Mouse (Mus musculus) stomach, postnatal 0 days (tissue): ENCODE measurements around the gene Zbp1. TPM values are rescaled to one million over a fixed set of nuclear protein-coding genes. Genes with fewer than 3 reads are reported as not detected.

ENCODE experiments used
- ATAC-seq: fragments of 200-750 bp; cut with Nextera tagmentation; 2 replicates; pipeline ENCODE4 v1.8.0; 2017; ENCODE audit not compliant: low FRiP score, low TSS enrichment
- DNase-seq: peaks from one replicate; pipeline ENCODE4 v3.0.0-alpha.2; 2016; ENCODE audit warnings: low spot score
- H3K27ac ChIP-seq: fragments of 300-500 bp; sonication (generic); replicated peaks from 2 replicates; pipeline ENCODE4 v1.5.1; 2014; ENCODE audit warnings: mild to moderate bottlenecking, control low read depth
- H3K27me3 ChIP-seq: fragments of 300-500 bp; sonication (generic); 2 replicates; pipeline ENCODE4 v1.6.1; 2014; ENCODE audit warnings: low read length; ENCODE audit not compliant: control insufficient read depth, insufficient read depth
- H3K36me3 ChIP-seq: fragments of 300-500 bp; sonication (generic); 2 replicates; pipeline ENCODE4 v1.6.1; 2014; ENCODE audit warnings: low read length, mixed read lengths; ENCODE audit not compliant: control insufficient read depth, insufficient read depth
- H3K4me1 ChIP-seq: fragments of 300-500 bp; sonication (generic); replicated peaks from 2 replicates; pipeline ENCODE4 v1.6.1; 2014; ENCODE audit warnings: antibody characterized with exemption; ENCODE audit not compliant: control insufficient read depth, insufficient read depth
- H3K4me2 ChIP-seq: fragments of 300-500 bp; sonication (generic); replicated peaks from 2 replicates; pipeline ENCODE4 v1.6.1; 2014; ENCODE audit warnings: low read depth, mild to moderate bottlenecking, control low read depth, moderate library complexity
- H3K4me3 ChIP-seq: fragments of 300-500 bp; sonication (generic); 2 replicates; pipeline ENCODE4 v1.5.1; 2014; ENCODE audit warnings: low read depth, low read length, control low read depth
- H3K9ac ChIP-seq: fragments of 300-500 bp; sonication (generic); 2 replicates; pipeline ENCODE4 v1.6.1; 2014; ENCODE audit warnings: mild to moderate bottlenecking, low read length, control low read depth, mixed read lengths
- H3K9me3 ChIP-seq: fragments of 300-500 bp; sonication (generic); 2 replicates; pipeline ENCODE4 v1.6.1; 2016; ENCODE audit warnings: low read length; ENCODE audit not compliant: control insufficient read depth
- CTCF ChIP-seq: IDR thresholded peaks from 2 replicates; pipeline ENCODE4 v1.5.1; 2016; ENCODE audit warnings: antibody characterized with exemption, low read depth, mild to moderate bottlenecking, moderate library complexity
- EP300 ChIP-seq: optimal IDR thresholded peaks from 2 replicates; pipeline ENCODE3; 2016; ENCODE audit warnings: antibody characterized with exemption
- WGBS: fragments of 180-500 bp; shearing (Covaris S2); extraction: QIAGEN DNeasy Blood & Tissue Kit; methylation state at CpG from one replicate; pipeline ENCODE4 v1.1.7; 2014; 5-methylcytosine and 5-hydroxymethylcytosine counted together
- polyA plus RNA-seq: library from polyadenylated mRNA; unstranded; fragments of >200 nt; fragmentation: Nextera tagmentation; extraction: Ambion mirVana; gene quantifications from 2 replicates; pipeline ENCODE4 v1.2.1, GENCODE M21; 2015

The Zbp1 gene
- polyA plus RNA-seq, 1 experiment from 2014 or later = 5.0 TPM

- DNase-seq (no peak), ATAC-seq (no peak)
- no peak overlapping the region for H3K4me3 ChIP-seq
- TF ChIP-seq EP300 = no peak
- no peak for TF ChIP-seq CTCF
- no peak overlapping the region for H3K27ac ChIP-seq
- H3K27me3 ChIP-seq = no peaks in the 10 kb centered on the region
- 90% methylated on average over 3 of the region's 3 CpGs for WGBS
- no peaks in the 10 kb centered on the region for H3K4me1 ChIP-seq
- H3K36me3 ChIP-seq = no peaks in the 10 kb centered on the region
- no peak overlapping the region for H3K4me2 ChIP-seq
- H3K9me3 ChIP-seq = no peaks in the 10 kb centered on the region
- H3K9ac ChIP-seq = no peak overlapping the region
Observed at GRCm38 (mm10) chr2:173207051-173207450, 11.7 kb downstream of the Zbp1 start.

GRCm38 (mm10) chr2:173205563-173206099, 13.1 kb downstream of the Zbp1 start:
- H3K27me3 ChIP-seq = no peaks in the 10 kb centered on the region
- no peaks in the 10 kb centered on the region for H3K36me3 ChIP-seq
- H3K4me2 ChIP-seq = no peak overlapping the region
- H3K4me1 ChIP-seq = no peaks in the 10 kb centered on the region
- no peak for ATAC-seq
- H3K9me3 ChIP-seq = no peaks in the 10 kb centered on the region
- H3K4me3 ChIP-seq = no peak overlapping the region
- WGBS = 93% methylated on average over 14 of the region's 14 CpGs
- DNase-seq = no peak
- TF ChIP-seq CTCF = no peak
- no peak for TF ChIP-seq EP300
- H3K27ac ChIP-seq = no peak overlapping the region
- no peak overlapping the region for H3K9ac ChIP-seq

DNA sequence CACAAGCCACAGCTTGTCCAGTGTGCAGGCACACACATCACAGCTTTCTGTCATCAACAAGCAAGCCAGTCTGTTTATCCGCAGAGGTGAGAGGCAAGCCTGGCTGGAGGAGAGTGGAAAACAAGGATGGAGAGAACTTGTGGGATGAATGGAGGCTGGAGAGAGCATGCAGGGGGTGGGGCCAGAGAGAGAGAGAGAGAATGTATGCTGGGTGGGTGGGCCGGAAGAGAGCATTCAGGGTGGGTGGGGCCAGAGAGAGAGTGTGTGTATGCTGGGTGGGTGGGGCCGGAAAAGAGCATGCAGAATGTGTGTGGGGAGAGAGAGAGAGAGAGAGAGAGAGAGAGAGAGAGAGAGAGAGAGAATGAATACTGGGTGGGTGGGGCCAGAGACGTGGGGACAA, 14.1 kb downstream of the Zbp1 start:
- H3K27me3 ChIP-seq = no peaks in the 10 kb centered on the region
- H3K9me3 ChIP-seq = no peaks in the 10 kb centered on the region
- ATAC-seq (peak; percentile 47; the same call in 1 of the 2 replicates), DNase-seq (no peak)
- no peak overlapping the region for H3K4me3 ChIP-seq
- no peak overlapping the region for H3K4me2 ChIP-seq
- TF ChIP-seq EP300 (no peak), CTCF (no peak)
- 49% methylated on average over 4 of the region's 4 CpGs for WGBS
- no peak overlapping the region for H3K27ac ChIP-seq
- H3K9ac ChIP-seq = no peak overlapping the region
- H3K36me3 ChIP-seq = no peaks in the 10 kb centered on the region
- H3K4me1 ChIP-seq = no peaks in the 10 kb centered on the region

DNA sequence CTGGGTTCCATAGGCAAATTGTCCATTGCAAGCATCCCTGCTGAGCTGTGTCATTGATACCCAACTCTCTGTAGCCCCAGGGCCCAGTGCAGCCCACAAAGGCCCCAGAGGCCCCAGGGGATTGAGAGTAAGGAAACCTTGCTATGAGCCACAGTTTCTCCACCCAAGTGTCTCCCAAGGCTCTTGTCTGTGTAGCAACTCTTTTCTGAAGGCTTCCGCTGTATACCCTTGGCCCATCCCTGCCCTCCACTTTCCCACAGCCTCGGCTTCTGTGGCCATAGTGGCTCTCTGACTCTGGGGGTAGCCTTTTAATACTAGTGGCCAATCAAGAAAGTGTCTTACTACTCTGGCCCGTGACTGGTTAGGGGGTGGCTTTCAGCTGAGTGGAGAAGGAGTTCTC, 15.0 kb downstream of the Zbp1 start:
- Histone ChIP-seq H3K9ac (no peak overlapping the region), H3K4me3 (no peak overlapping the region), H3K9me3 (no peaks in the 10 kb centered on the region), H3K27ac (no peak overlapping the region), H3K27me3 (no peaks in the 10 kb centered on the region), H3K4me2 (no peak overlapping the region), H3K4me1 (no peaks in the 10 kb centered on the region), H3K36me3 (no peaks in the 10 kb centered on the region)
- 87% methylated on average over 3 of the region's 3 CpGs for WGBS
- ATAC-seq (no peak), DNase-seq (no peak)
- no peak for TF ChIP-seq CTCF
- TF ChIP-seq EP300 = no peak

GRCm38 (mm10) chr2:173202924-173203689, 15.6 kb downstream of the Zbp1 start:
- Histone ChIP-seq H3K27ac (no peak overlapping the region), H3K9me3 (no peaks in the 10 kb centered on the region), H3K4me3 (no peak overlapping the region), H3K4me2 (no peak overlapping the region), H3K27me3 (no peaks in the 10 kb centered on the region), H3K4me1 (no peaks in the 10 kb centered on the region), H3K36me3 (no peaks in the 10 kb centered on the region), H3K9ac (no peak overlapping the region)
- DNase-seq (no peak), ATAC-seq (no peak)
- no peak for TF ChIP-seq EP300
- no peak for TF ChIP-seq CTCF
- 86% methylated on average over 19 of the region's 19 CpGs for WGBS

DNA sequence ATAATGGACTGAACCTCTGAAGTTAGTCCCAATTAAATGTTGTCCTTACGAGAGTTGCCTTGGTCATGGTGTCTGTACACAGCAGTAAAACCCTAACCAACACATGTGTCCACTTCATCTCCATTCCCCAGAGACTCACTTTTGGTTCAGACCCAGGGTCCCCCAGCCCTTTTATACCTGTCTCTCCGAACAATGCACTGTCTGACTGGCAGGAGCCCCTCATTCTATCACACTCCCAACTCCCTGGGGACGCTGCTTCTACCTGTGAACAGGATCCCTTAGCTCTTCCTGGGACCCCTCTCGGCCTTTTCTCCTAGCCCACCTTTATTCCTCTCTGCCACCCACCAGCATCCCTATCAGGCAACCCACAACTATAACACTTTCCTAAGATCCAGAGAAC, 23.9 kb downstream of the Zbp1 start:
- Histone ChIP-seq H3K9me3 (no peaks in the 10 kb centered on the region), H3K4me1 (no peaks in the 10 kb centered on the region), H3K4me2 (no peak overlapping the region), H3K4me3 (no peak overlapping the region), H3K27ac (no peak overlapping the region), H3K27me3 (no peaks in the 10 kb centered on the region), H3K9ac (no peak overlapping the region), H3K36me3 (no peaks in the 10 kb centered on the region)
- WGBS = 87% methylated on average over 4 of the region's 4 CpGs
- DNase-seq = no peak
- ATAC-seq = no peak
- TF ChIP-seq CTCF (no peak), EP300 (no peak)
